In the genomic region with DNA sequence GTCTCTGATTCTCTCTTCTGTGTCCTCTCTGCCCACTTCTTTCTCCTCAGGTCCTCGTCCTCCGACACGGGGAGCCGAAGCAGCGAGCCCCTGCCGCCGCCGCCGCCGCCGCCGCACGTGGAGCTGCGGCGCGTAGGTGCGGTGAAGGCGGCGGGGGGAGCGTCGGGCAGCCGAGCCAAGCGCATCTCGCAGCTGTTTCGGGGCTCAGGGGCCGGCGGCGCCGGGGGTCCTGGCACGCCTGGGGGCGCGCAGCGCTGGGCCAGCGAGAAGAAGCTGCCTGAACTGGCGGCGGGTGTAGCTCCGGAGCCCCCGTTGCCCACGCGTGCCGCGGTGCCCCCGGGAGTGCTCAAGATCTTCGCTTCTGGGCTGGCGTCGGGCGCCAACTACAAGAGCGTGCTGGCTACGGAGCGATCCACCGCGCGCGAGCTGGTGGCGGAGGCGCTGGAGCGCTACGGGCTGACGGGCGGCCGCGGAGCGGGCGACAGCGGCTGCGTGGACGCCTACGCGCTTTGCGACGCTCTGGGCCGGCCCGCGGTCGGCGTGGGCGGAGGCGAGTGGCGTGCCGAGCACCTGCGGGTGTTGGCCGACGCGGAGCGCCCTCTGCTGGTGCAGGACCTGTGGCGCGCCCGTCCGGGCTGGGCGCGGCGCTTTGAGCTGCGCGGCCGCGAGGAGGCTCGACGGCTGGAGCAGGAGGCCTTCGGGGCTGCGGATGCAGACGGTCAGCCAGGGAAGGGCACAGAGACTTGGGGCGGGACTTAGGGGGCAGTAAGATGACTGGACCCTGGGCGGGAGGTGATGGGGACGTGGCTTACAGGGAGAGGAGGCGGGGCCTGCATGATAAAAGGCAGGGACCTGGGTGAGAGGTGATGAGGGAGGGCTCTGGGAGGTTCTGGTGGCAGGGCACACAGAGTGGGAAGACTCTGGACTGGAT, we compare ENCODE assay signal across 7 mouse cellular contexts. TPM values are rescaled to one million over a fixed set of nuclear protein-coding genes. Genes with fewer than 3 reads are reported as not detected.
DNase-seq lines count a peak whose midpoint lies in the region; ATAC-seq and TF ChIP-seq lines count a peak whose summit lies in the region.

No protein-coding gene starts in this region.

- no peaks in the 10 kb centered on the region; the same call in 1 of the 2 replicates for H3K27me3 ChIP-seq in embryonic facial prominence, embryonic 15.5 days
- peaks cover 77% of the 10 kb centered on the region for H3K27me3 ChIP-seq in heart, embryonic 10.5 days (ENCODE audit: insufficient read depth, poor library complexity, severe bottlenecking)
- peaks cover 6% of the 10 kb centered on the region; the same call in 1 of the 2 replicates for H3K27me3 ChIP-seq in limb, embryonic 15.5 days
- H3K27me3 ChIP-seq in midbrain, postnatal 0 days (ENCODE audit: insufficient read depth, low read length), result no peaks in the 10 kb centered on the region
- no peaks in the 10 kb centered on the region for H3K27me3 ChIP-seq in spleen, adult 2 months (ENCODE audit: control insufficient read depth, insufficient read depth, low read length)

- H3K27ac ChIP-seq in embryonic facial prominence, embryonic 15.5 days (replicated peaks), result peak overlapping the region; percentile 71
- H3K27ac ChIP-seq in heart, embryonic 10.5 days, result peak overlapping the region; percentile 91
- H3K27ac ChIP-seq in limb, embryonic 15.5 days, result peak overlapping the region; percentile 83
- peak overlapping the region; percentile 79 for H3K27ac ChIP-seq in midbrain, postnatal 0 days (ENCODE audit: low read depth, low read length)
- peak overlapping the region; percentile 28; the same call in 1 of the 2 replicates for H3K27ac ChIP-seq in spleen, adult 2 months (ENCODE audit: insufficient read depth, low read length)

- TF ChIP-seq POLR2A in spleen, adult 2 months (IDR thresholded peaks at IDR 0.05; ENCODE audit: low read depth, low read length), result no peak

- DNase-seq in brain, adult 2 months (ENCODE audit: low read depth, low spot score), result peak; percentile 97
- DNase-seq in heart, embryonic 10.5 days (ENCODE audit: low spot score), result peak; percentile 91
- peak; percentile 86 for DNase-seq in kidney, adult 9 months
- DNase-seq in midbrain, postnatal 0 days (ENCODE audit: low spot score), result peak; percentile 93
- DNase-seq in spleen, adult 2 months (ENCODE audit: low read depth in 1 of 2, low spot score in 2 of 2), result peak; percentile 79 to 90

- no peaks in the 10 kb centered on the region for H3K9me3 ChIP-seq in embryonic facial prominence, embryonic 15.5 days (replicated peaks)
- H3K9me3 ChIP-seq in heart, embryonic 10.5 days, result no peaks in the 10 kb centered on the region
- H3K9me3 ChIP-seq in limb, embryonic 15.5 days, result no peaks in the 10 kb centered on the region
- no peaks in the 10 kb centered on the region for H3K9me3 ChIP-seq in midbrain, postnatal 0 days (ENCODE audit: low read length)

- ATAC-seq in embryonic facial prominence, embryonic 15.5 days (ENCODE audit: insufficient number of reproducible peaks, low FRiP score, low TSS enrichment, low read depth), result peak; percentile 84
- ATAC-seq in limb, embryonic 15.5 days (ENCODE audit: insufficient number of reproducible peaks, low FRiP score, low TSS enrichment, low read depth), result peak; percentile 54
- peak; percentile 84 for ATAC-seq in midbrain, postnatal 0 days (ENCODE audit: low FRiP score)

- H3K9ac ChIP-seq in embryonic facial prominence, embryonic 15.5 days, result peak overlapping the region; percentile 39
- H3K9ac ChIP-seq in limb, embryonic 15.5 days, result peak overlapping the region; percentile 76
- H3K9ac ChIP-seq in midbrain, postnatal 0 days (replicated peaks; ENCODE audit: low read length, poor library complexity, severe bottlenecking), result peak overlapping the region; percentile 90

- peaks cover 14% of the 10 kb centered on the region for H3K4me1 ChIP-seq in embryonic facial prominence, embryonic 15.5 days
- H3K4me1 ChIP-seq in heart, embryonic 10.5 days, result peaks cover 25% of the 10 kb centered on the region
- peaks cover 27% of the 10 kb centered on the region for H3K4me1 ChIP-seq in limb, embryonic 15.5 days
- no peaks in the 10 kb centered on the region; the same call in 1 of the 2 replicates for H3K4me1 ChIP-seq in midbrain, postnatal 0 days (ENCODE audit: insufficient read depth, low read length)
- peaks cover 3% of the 10 kb centered on the region; the same call in 1 of the 2 replicates for H3K4me1 ChIP-seq in spleen, adult 2 months (ENCODE audit: control insufficient read depth, insufficient read depth, insufficient read length)

- TF ChIP-seq CTCF in midbrain, postnatal 0 days (IDR thresholded peaks at IDR 0.05), result peak; percentile 77
- peak; percentile 94 for TF ChIP-seq CTCF in spleen, adult 2 months (IDR thresholded peaks at IDR 0.05; ENCODE audit: extremely low read depth, insufficient read depth, insufficient read length, insufficient replicate concordance)

- WGBS in embryonic facial prominence, embryonic 15.5 days, result under 1% methylated on average over 105 of the region's 105 CpGs
- WGBS in heart, embryonic 10.5 days, result 1% methylated on average over 105 of the region's 105 CpGs
- WGBS in limb, embryonic 15.5 days, result 1% methylated on average over 103 of the region's 105 CpGs
- WGBS in midbrain, postnatal 0 days, result 1% methylated on average over 93 of the region's 105 CpGs
- WGBS in spleen, adult 2 months, result 2% methylated on average over 104 of the region's 105 CpGs

- peak overlapping the region; percentile 54 for H3K4me3 ChIP-seq in embryonic facial prominence, embryonic 15.5 days (replicated peaks)
- peak overlapping the region; percentile 75 for H3K4me3 ChIP-seq in heart, embryonic 10.5 days
- H3K4me3 ChIP-seq in limb, embryonic 15.5 days, result peak overlapping the region; percentile 61
- H3K4me3 ChIP-seq in midbrain, postnatal 0 days (ENCODE audit: low read depth, low read length), result peak overlapping the region; percentile 54
- peak overlapping the region; percentile 58 for H3K4me3 ChIP-seq in spleen, adult 2 months (ENCODE audit: extremely low read depth, insufficient read depth, insufficient read length)

- peak overlapping the region; percentile 86 for H3K4me2 ChIP-seq in embryonic facial prominence, embryonic 15.5 days (replicated peaks)
- H3K4me2 ChIP-seq in limb, embryonic 15.5 days, result peak overlapping the region; percentile 98
- peak overlapping the region; percentile 89 for H3K4me2 ChIP-seq in midbrain, postnatal 0 days (ENCODE audit: low read depth, low read length, poor library complexity, severe bottlenecking)

- H3K36me3 ChIP-seq in embryonic facial prominence, embryonic 15.5 days, result no peaks in the 10 kb centered on the region
- 0 out of 2 replicates have a peak, but pooled peaks cover 11% of the 10 kb centered on the region for H3K36me3 ChIP-seq in heart, embryonic 10.5 days
- H3K36me3 ChIP-seq in limb, embryonic 15.5 days, result no peaks in the 10 kb centered on the region
- no peaks in the 10 kb centered on the region for H3K36me3 ChIP-seq in midbrain, postnatal 0 days (ENCODE audit: insufficient read depth, low read length)
- no peaks in the 10 kb centered on the region for H3K36me3 ChIP-seq in spleen, adult 2 months (ENCODE audit: control insufficient read depth, insufficient read depth, low read length)

RNA-seq across cellular contexts. Expression of a gene that starts 1.3 kb away (rescaled TPM):
- polyA plus RNA-seq in embryonic facial prominence, embryonic 15.5 days (2015; fragmentation: Nextera tagmentation; extraction: Ambion mirVana), result 14.5 and 15.3 TPM in 2 replicates
- polyA plus RNA-seq in heart, embryonic 10.5 days (2016; fragmentation: Nextera tagmentation; extraction: Ambion mirVana), result 17.6 and 20.5 TPM in 2 replicates
- 11.4 and 12.0 TPM in 2 replicates for polyA plus RNA-seq in limb, embryonic 15.5 days (2015; fragmentation: Nextera tagmentation; extraction: Ambion mirVana)
- total RNA-seq in midbrain, postnatal 0 days (2014; rRNA removed), result 36.0 and 38.5 TPM in 2 replicates
- 24.0 and 25.1 TPM in 2 replicates for polyA plus RNA-seq in midbrain, postnatal 0 days (2015; fragmentation: Nextera tagmentation; extraction: Ambion mirVana)
- 18.8 and 20.1 TPM in 2 replicates for polyA plus RNA-seq in spleen, adult 2 months (2012; rRNA removed)

RNA-seq across cellular contexts. Expression of a gene that starts 7.0 kb away (rescaled TPM):
- 0.38 and 0.41 TPM in 2 replicates for polyA plus RNA-seq in embryonic facial prominence, embryonic 15.5 days (2015; fragmentation: Nextera tagmentation; extraction: Ambion mirVana)
- 0.25 and 0.49 TPM in 2 replicates for polyA plus RNA-seq in heart, embryonic 10.5 days (2016; fragmentation: Nextera tagmentation; extraction: Ambion mirVana)
- 0.14 and 0.27 TPM in 2 replicates for polyA plus RNA-seq in limb, embryonic 15.5 days (2015; fragmentation: Nextera tagmentation; extraction: Ambion mirVana)
- 0.11 TPM in 1 of 2 replicates, not detected in the other for total RNA-seq in midbrain, postnatal 0 days (2014; rRNA removed)
- 0.11 TPM in 1 of 2 replicates, not detected in the other for polyA plus RNA-seq in midbrain, postnatal 0 days (2015; fragmentation: Nextera tagmentation; extraction: Ambion mirVana)
- polyA plus RNA-seq in spleen, adult 2 months (2012; rRNA removed), result 0.46 and 0.63 TPM in 2 replicates

RNA-seq across cellular contexts. Expression of a gene that starts 11.1 kb away (rescaled TPM):
- polyA plus RNA-seq in embryonic facial prominence, embryonic 15.5 days (2015; fragmentation: Nextera tagmentation; extraction: Ambion mirVana), result 20.0 and 21.4 TPM in 2 replicates
- polyA plus RNA-seq in heart, embryonic 10.5 days (2016; fragmentation: Nextera tagmentation; extraction: Ambion mirVana), result 1.9 and 2.3 TPM in 2 replicates
- polyA plus RNA-seq in limb, embryonic 15.5 days (2015; fragmentation: Nextera tagmentation; extraction: Ambion mirVana), result 21.9 and 36.8 TPM in 2 replicates
- 2.7 and 3.3 TPM in 2 replicates for total RNA-seq in midbrain, postnatal 0 days (2014; rRNA removed)
- polyA plus RNA-seq in midbrain, postnatal 0 days (2015; fragmentation: Nextera tagmentation; extraction: Ambion mirVana), result 2.8 and 3.0 TPM in 2 replicates
- polyA plus RNA-seq in spleen, adult 2 months (2012; rRNA removed), result 2.5 and 2.7 TPM in 2 replicates

RNA-seq across cellular contexts. Expression of a gene that starts 11.5 kb away (rescaled TPM):
- 4.8 and 5.3 TPM in 2 replicates for polyA plus RNA-seq in embryonic facial prominence, embryonic 15.5 days (2015; fragmentation: Nextera tagmentation; extraction: Ambion mirVana)
- polyA plus RNA-seq in heart, embryonic 10.5 days (2016; fragmentation: Nextera tagmentation; extraction: Ambion mirVana), result not detected in 2 replicates
- 2.9 and 3.3 TPM in 2 replicates for polyA plus RNA-seq in limb, embryonic 15.5 days (2015; fragmentation: Nextera tagmentation; extraction: Ambion mirVana)
- total RNA-seq in midbrain, postnatal 0 days (2014; rRNA removed), result not detected in 2 replicates
- polyA plus RNA-seq in midbrain, postnatal 0 days (2015; fragmentation: Nextera tagmentation; extraction: Ambion mirVana), result not detected in 2 replicates
- polyA plus RNA-seq in spleen, adult 2 months (2012; rRNA removed), result 0.71 and 1.1 TPM in 2 replicates

RNA-seq across cellular contexts. Expression of a gene that starts 13.3 kb away (rescaled TPM):
- polyA plus RNA-seq in embryonic facial prominence, embryonic 15.5 days (2015; fragmentation: Nextera tagmentation; extraction: Ambion mirVana), result 0.95 and 1.2 TPM in 2 replicates
- polyA plus RNA-seq in heart, embryonic 10.5 days (2016; fragmentation: Nextera tagmentation; extraction: Ambion mirVana), result not detected in 2 replicates
- polyA plus RNA-seq in limb, embryonic 15.5 days (2015; fragmentation: Nextera tagmentation; extraction: Ambion mirVana), result 0.58 and 0.93 TPM in 2 replicates
- not detected in 2 replicates for total RNA-seq in midbrain, postnatal 0 days (2014; rRNA removed)
- polyA plus RNA-seq in midbrain, postnatal 0 days (2015; fragmentation: Nextera tagmentation; extraction: Ambion mirVana), result not detected in 2 replicates
- polyA plus RNA-seq in spleen, adult 2 months (2012; rRNA removed), result 0.90 and 2.8 TPM in 2 replicates

Comparison
In these comparisons a context has a peak if more than half of its experiments do, and no peak if none do; other contexts are left out.
1. Peak in every context shown above with its lines: DNase-seq, ATAC-seq, H3K4me3 ChIP-seq and H3K27ac ChIP-seq.
2. H3K27ac ChIP-seq: peak in every context shown above with its lines; median percentile 91 in heart, embryonic 10.5 days; 83 in limb, embryonic 15.5 days; 79 in midbrain, postnatal 0 days; 71 in embryonic facial prominence, embryonic 15.5 days; 28 in spleen, adult 2 months.
3. H3K9ac ChIP-seq: peak in every context shown above with its lines; median percentile 90 in midbrain, postnatal 0 days; 76 in limb, embryonic 15.5 days; 39 in embryonic facial prominence, embryonic 15.5 days.